Mouse (Mus musculus) cerebellum, adult (tissue): ENCODE measurements around the gene Wfdc2.
"Not testable (repeated sequence)": the region's sequence is repeated elsewhere in the genome, so short reads cannot be mapped to it uniquely, and the experiment has no call there.

Source experiments
- ATAC-seq: cut with Nextera tagmentation; 2 replicates; pipeline ENCODE4 v1.9.2; 2017; ENCODE audit warnings: mild to moderate bottlenecking, moderate library complexity, mixed read lengths; ENCODE audit not compliant: insufficient number of reproducible peaks, low FRiP score, low TSS enrichment

Gene Wfdc2

GRCm38 (mm10) chr2:164544454-164545097 is 17.6 kb upstream of the Wfdc2 start:
- ATAC-seq, result no peak

GRCm38 (mm10) chr2:164549338-164549737 is 12.9 kb upstream of the Wfdc2 start:
- no peak for ATAC-seq

- no peak for ATAC-seq
Measured at GRCm38 (mm10) chr2:164549963-164550894, 12.0 kb upstream of the Wfdc2 start.

GRCm38 (mm10) chr2:164550895-164551269 is 11.3 kb upstream of the Wfdc2 start:
- ATAC-seq, result no peak

GRCm38 (mm10) chr2:164551502-164551901 is 10.7 kb upstream of the Wfdc2 start:
- no peak for ATAC-seq

GRCm38 (mm10) chr2:164558426-164558825 is 3.8 kb upstream of the Wfdc2 start:
- no peak for ATAC-seq

- no peak for ATAC-seq
Measured at GRCm38 (mm10) chr2:164558991-164559645, 3.1 kb upstream of the Wfdc2 start.

GRCm38 (mm10) chr2:164560106-164560505 is 2.1 kb upstream of the Wfdc2 start:
- ATAC-seq, result no peak

GRCm38 (mm10) chr2:164563339-164564038 is 1.3 kb downstream of the Wfdc2 start:
- ATAC-seq, result no peak

GRCm38 (mm10) chr2:164564346-164564745 is 2.1 kb downstream of the Wfdc2 start:
- no peak for ATAC-seq

- no peak for ATAC-seq
Measured at GRCm38 (mm10) chr2:164566997-164567396, 4.8 kb downstream of the Wfdc2 start.

GRCm38 (mm10) chr2:164567460-164567859 is 5.2 kb downstream of the Wfdc2 start:
- no peak for ATAC-seq

- not testable (repeated sequence) for ATAC-seq
Measured at GRCm38 (mm10) chr2:164573359-164573758, 11.1 kb downstream of the Wfdc2 start, which contains the start of gene Spint3. TSS of gene Spint3 (minus strand) at chr2:164573459.

GRCm38 (mm10) chr2:164585025-164585725 is 23.0 kb downstream of the Wfdc2 start, which contains the start of gene Wfdc6a:
TSS of gene Wfdc6a (minus strand) at chr2:164585447.
- ATAC-seq, result not testable (repeated sequence)

- no peak for ATAC-seq
Measured at GRCm38 (mm10) chr2:164592014-164592413, 29.8 kb downstream of the Wfdc2 start.

- ATAC-seq, result no peak
Measured at GRCm38 (mm10) chr2:164593494-164593893, 31.3 kb downstream of the Wfdc2 start, which contains the start of gene Eppin. TSS of gene Eppin (minus strand) at chr2:164593594.

- no peak for ATAC-seq
Measured at GRCm38 (mm10) chr2:164600179-164600578, 38.0 kb downstream of the Wfdc2 start.

GRCm38 (mm10) chr2:164603482-164603881 is 41.3 kb downstream of the Wfdc2 start:
- ATAC-seq, result no peak

GRCm38 (mm10) chr2:164604411-164604810 is 42.2 kb downstream of the Wfdc2 start:
- ATAC-seq, result no peak

- no peak for ATAC-seq
Measured at GRCm38 (mm10) chr2:164608781-164609180, 46.6 kb downstream of the Wfdc2 start.
